Mouse (Mus musculus): ENCODE results near the gene DXBay18.
"Not testable (repeated sequence)": the region's sequence is repeated elsewhere in the genome, so short reads cannot be mapped to it uniquely, and the experiment has no call there.

DNA sequence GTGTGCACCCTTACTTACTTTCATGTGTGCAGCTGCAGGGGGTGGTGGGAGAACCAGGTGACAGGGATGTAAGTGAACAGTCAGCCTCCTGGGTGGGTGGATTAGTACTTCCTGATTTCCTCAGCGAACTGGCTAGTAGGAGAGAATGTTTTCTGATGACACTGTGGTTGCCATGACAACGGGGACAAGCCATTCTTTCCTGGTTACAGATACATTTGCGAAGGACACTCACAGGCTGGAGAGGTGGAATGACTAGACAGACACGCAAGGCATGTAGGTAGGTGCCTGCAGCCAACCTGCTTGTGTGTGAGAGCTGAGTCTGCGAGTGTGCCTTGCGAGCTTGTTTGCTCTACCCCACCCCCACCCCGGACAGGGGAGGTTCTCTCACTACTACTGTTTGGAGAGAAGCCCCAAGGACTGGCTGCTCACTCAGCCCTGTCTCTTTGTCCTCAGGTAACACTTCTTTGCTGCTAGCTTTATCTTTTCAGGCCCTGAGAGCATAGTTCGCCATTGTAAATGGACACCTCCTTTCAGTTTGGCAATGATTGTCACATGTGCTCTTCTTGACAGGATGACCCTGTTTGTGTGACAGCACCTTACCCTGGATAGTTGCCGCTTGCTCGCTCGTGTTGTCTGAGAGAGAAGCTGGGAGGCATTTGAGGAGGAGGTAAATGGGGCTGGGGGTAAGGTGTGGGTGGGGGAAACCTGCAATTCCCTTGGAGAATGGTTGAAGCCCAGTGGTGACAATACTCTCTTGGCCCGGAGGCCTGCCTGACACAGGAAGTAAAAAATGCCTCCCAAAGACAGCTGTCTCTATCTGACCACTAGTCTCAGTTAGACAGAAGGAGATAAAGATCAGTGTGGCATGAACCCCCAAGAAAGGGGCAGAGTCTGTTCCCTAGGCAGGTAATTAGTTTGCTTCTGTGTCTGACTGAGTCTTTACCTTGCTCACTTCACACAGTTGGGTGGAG, 26.1 kb downstream of the DXBay18 start:
- not testable (repeated sequence) for TF ChIP-seq CTCF (IDR thresholded peaks at IDR 0.05; ENCODE audit: low read depth, low read length); POLR2A (IDR thresholded peaks at IDR 0.05; ENCODE audit: borderline replicate concordance, low read depth, low read length)
